Mouse (Mus musculus): Measurements from ENCODE around the gene Dpt.

GRCm38 (mm10) chr1:164809371-164809770 is 12.9 kb downstream of the Dpt start:
- TF ChIP-seq GATA1 (IDR thresholded peaks at IDR 0.05; ENCODE audit: borderline replicate concordance, low read length), result no peak
- no peak for TF ChIP-seq FLI1 (IDR thresholded peaks at IDR 0.05; ENCODE audit: low read length)

All from megakaryocyte, embryonic 14.5 days (primary cell).